Mouse (Mus musculus) kidney, postnatal 0 days (tissue): ENCODE results near the gene Pdpr. TPM values are rescaled to one million over a fixed set of nuclear protein-coding genes. Genes with fewer than 3 reads are reported as not detected.

Experiments used
- ATAC-seq: fragments of 200-750 bp; cut with Nextera tagmentation; replicated peaks from 2 replicates; pipeline ENCODE4 v1.8.0; 2017; ENCODE audit warnings: low read depth, moderate number of reproducible peaks, moderate TSS enrichment, moderate library complexity; ENCODE audit not compliant: low FRiP score
- DNase-seq: peaks from one replicate; pipeline ENCODE4 v3.0.0-alpha.2; 2016; ENCODE audit warnings: low spot score
- H3K27ac ChIP-seq: fragments of 300-500 bp; sonication (generic); 2 replicates; pipeline ENCODE4 v1.5.1; 2014; ENCODE audit warnings: mild to moderate bottlenecking
- H3K27me3 ChIP-seq: fragments of 300-500 bp; sonication (generic); 2 replicates; pipeline ENCODE4 v1.6.1; 2014; ENCODE audit warnings: low read length, mixed read lengths; ENCODE audit not compliant: insufficient read depth
- H3K36me3 ChIP-seq: fragments of 300-500 bp; sonication (generic); 2 replicates; pipeline ENCODE4 v1.6.1; 2014; ENCODE audit warnings: low read length, mixed read lengths; ENCODE audit not compliant: insufficient read depth
- H3K4me1 ChIP-seq: fragments of 300-500 bp; sonication (generic); replicated peaks from 2 replicates; pipeline ENCODE4 v1.6.1; 2014; ENCODE audit warnings: antibody characterized with exemption, low read length, mixed read lengths; ENCODE audit not compliant: insufficient read depth
- H3K4me2 ChIP-seq: fragments of 300-500 bp; sonication (generic); 2 replicates; pipeline ENCODE4 v1.6.1; 2014; ENCODE audit warnings: mild to moderate bottlenecking, low read length, moderate library complexity, mixed read lengths
- H3K4me3 ChIP-seq: fragments of 300-500 bp; sonication (generic); replicated peaks from 2 replicates; pipeline ENCODE4 v1.5.1; 2014; ENCODE audit warnings: low read depth, low read length
- H3K9ac ChIP-seq: fragments of 300-500 bp; sonication (generic); 2 replicates; pipeline ENCODE4 v1.6.1; 2014; ENCODE audit warnings: low read depth, low read length
- H3K9me3 ChIP-seq: fragments of 300-500 bp; sonication (generic); replicated peaks from 2 replicates; pipeline ENCODE4 v1.6.1; 2016; ENCODE audit warnings: low read length, inconsistent platforms, mixed read lengths
- CTCF ChIP-seq: IDR thresholded peaks from 2 replicates; pipeline ENCODE4 v1.5.1; 2016; ENCODE audit warnings: antibody characterized with exemption, low read depth, mild to moderate bottlenecking, moderate library complexity
- WGBS: fragments of 180-500 bp; shearing (Covaris S2); extraction: QIAGEN DNeasy Blood & Tissue Kit; methylation state at CpG from one replicate; pipeline ENCODE4 v1.1.7; 2014; 5-methylcytosine and 5-hydroxymethylcytosine counted together
- polyA plus RNA-seq: library from polyadenylated mRNA; unstranded; fragments of >200 nt; fragmentation: Nextera tagmentation; extraction: Ambion mirVana; gene quantifications from 2 replicates; pipeline ENCODE4 v1.2.1, GENCODE M21; 2015

Gene Pdpr
- polyA plus RNA-seq: 8.5 and 9.7 TPM in 2 replicates

DNA sequence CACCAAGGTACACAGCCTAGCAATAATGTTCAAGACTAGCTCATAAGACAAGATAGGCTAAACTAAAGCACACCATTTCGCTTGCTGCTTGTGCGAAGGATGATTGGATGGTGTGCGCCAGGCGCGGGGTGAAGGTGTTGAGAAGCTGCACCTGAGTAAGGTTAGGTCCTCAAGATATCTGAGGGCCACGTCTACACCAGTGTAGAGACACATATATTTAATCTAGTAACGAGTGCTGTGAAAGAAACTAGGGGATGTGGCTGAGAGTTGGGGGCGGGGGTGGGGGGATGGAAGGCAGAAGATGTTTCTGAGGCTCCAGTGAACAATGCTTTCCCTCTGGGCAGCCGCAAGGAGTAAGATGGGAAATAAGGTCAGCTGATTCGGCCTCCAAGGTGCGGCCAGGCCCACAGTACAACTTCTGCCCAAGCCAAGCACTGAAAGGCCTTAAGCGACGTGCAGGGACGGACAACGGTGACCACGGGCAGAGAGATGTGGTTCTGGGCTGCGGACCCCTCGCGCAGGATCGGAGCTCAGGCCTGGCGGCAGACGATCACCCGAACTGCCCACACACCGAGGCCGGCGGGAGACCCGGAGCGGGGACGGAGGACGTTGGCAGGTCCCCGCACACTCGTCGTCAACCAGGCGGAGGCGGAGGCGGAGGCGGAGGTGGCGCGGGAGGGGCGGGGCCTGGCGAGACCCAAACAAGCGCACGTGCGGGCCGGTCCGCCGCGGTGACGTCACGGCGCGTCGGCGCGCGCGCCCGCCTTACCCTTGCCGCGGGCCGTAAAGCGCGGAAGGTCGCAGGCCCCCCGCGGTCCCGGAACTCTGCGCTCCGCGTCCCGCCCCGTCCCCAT lies at the start of gene Pdpr:
Pdpr (plus strand) TSS at position 766 of the 854 bp plus-strand sequence.
- Histone ChIP-seq H3K9me3 (no peaks in the 10 kb centered on the region), H3K27ac (peak within 1 kb of the TSS; percentile 77), H3K27me3 (no peaks in the 10 kb centered on the region), H3K4me1 (no peaks in the 10 kb centered on the region), H3K9ac (peak within 1 kb of the TSS; percentile 71), H3K36me3 (no peaks in the 10 kb centered on the region), H3K4me3 (peak within 1 kb of the TSS; percentile 59), H3K4me2 (peak within 1 kb of the TSS; percentile 77)
- ATAC-seq: peak; percentile 92
- DNase-seq: peak; percentile 83
- TF ChIP-seq CTCF: no peak
- 9% methylated on average over 38 of the region's 72 CpGs for WGBS

DNA sequence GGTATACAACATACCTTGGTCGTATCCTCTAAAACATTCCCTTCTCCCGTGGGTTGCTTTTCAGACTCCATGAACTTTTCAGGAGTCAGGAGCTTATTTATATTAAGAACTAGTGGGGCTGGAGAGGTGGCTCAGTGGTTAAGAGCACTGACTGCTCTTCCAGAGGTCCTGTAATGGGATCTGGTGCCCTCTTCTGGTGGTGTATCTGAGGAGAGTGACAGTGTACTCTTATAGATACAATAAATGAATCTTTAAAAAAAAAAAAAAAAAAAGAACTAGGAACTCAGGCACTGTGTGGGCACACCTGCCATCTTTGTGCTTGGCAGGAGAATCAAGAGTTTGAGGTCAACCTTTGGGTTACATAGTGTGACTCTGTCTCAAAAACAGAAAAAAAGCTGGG lies 45.7 kb upstream of the Pdpr start:
- peaks cover 89% of the 10 kb centered on the region for H3K36me3 ChIP-seq
- no peak for TF ChIP-seq CTCF
- no peak for DNase-seq
- WGBS: 90% methylated on average over 2 of the region's 2 CpGs
- H3K27me3 ChIP-seq: no peaks in the 10 kb centered on the region
- H3K4me1 ChIP-seq: no peaks in the 10 kb centered on the region
- H3K4me3 ChIP-seq: no peak overlapping the region
- no peak overlapping the region for H3K27ac ChIP-seq
- no peak overlapping the region for H3K9ac ChIP-seq
- H3K4me2 ChIP-seq: no peak overlapping the region
- no peak for ATAC-seq
- H3K9me3 ChIP-seq: no peaks in the 10 kb centered on the region

DNA sequence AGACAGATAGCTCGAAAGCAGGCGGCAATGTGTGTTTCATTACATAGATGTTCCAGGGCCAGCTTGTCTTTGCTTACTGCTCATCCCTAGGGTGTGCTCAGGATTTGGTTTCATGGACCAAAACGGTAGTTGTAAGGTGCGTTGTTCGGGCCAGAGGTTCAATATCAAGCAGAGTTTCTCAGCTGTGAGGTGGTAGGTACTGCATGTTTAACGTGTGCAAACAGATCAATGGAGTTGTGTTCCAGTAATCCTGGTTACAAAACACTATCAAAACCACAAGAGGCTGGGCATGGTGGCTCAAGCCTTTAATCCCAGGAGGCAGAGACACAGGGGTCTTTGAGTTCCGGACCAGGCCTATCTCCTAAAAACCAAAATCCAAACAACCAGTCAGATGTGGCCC lies 45.3 kb upstream of the Pdpr start:
- Histone ChIP-seq H3K9ac (no peak overlapping the region), H3K9me3 (no peaks in the 10 kb centered on the region), H3K27me3 (no peaks in the 10 kb centered on the region), H3K4me1 (no peaks in the 10 kb centered on the region), H3K36me3 (peaks cover 90% of the 10 kb centered on the region), H3K4me3 (no peak overlapping the region), H3K4me2 (no peak overlapping the region), H3K27ac (no peak overlapping the region)
- 96% methylated on average over 7 of the region's 7 CpGs for WGBS
- DNase-seq (no peak), ATAC-seq (no peak)
- no peak for TF ChIP-seq CTCF

DNA sequence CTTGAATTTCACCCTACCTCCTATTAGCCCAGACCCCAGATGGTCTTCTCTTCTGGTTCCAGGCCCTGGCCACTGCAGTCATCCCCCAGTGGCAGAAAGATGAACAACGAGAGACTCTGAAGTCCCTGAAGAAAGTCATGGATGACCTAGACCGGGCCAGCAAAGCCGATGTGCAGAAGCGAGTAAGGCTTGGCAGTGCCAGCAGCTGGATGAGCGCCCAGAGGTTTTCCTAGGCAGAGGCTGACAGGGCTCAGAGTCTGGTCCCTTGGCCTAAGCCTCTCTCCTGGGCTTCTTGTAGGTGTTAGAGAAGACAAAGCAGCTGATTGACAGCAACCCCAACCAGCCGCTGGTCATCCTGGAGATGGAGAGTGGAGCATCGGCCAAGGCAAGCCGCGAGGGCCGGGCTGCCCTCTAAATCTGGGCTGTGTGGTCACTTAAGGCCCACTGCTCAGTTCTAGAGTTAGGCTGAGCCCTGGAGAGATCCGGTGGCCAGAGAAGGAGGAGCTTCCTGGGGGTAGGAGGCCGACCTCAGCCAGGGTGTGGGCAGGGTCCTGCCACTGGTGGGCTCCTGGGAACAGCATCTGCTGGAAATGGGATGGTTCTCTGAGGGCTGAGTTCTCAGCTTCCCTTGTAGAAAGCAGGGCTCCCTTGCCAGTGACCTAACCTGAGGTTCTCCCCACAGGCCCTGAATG lies 40.5 kb upstream of the Pdpr start:
- ATAC-seq (no peak), DNase-seq (no peak)
- Histone ChIP-seq H3K4me2 (no peak overlapping the region), H3K27me3 (no peaks in the 10 kb centered on the region), H3K9ac (no peak overlapping the region), H3K27ac (no peak overlapping the region), H3K36me3 (peaks cover 61% of the 10 kb centered on the region), H3K9me3 (no peaks in the 10 kb centered on the region), H3K4me1 (peaks cover 3% of the 10 kb centered on the region; the same call in 1 of the 2 replicates), H3K4me3 (no peak overlapping the region)
- 95% methylated on average over 12 of the region's 12 CpGs for WGBS
- TF ChIP-seq CTCF: no peak; the same call in 1 of the 2 replicates

DNA sequence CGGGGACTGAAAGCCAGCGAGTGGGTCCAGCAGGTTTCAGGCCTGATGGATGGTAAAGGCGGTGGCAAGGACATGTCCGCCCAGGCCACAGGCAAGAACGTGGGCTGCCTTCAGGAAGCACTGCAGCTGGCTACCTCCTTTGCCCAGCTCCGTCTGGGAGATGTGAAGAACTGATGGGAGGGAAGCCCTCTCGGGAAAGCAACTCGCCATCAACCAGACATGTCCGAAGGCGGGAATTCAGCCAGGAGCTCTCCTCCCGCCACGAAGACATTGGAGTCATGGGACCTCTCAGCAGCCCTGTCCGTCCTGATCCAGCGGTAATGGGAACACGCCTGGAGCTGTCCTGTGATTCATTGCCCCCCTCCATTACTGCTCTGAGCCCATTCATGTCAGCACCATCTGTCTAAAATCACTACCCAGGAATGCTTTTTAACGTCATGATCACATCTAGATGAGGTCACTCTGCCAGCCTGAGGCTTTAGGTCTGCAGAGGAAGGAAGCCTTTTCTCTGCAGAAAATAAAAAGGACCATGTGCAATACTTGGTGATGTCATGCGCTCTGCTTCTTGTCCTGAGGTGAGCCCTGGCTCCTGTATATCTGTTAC lies 39.3 kb upstream of the Pdpr start:
- peaks cover 3% of the 10 kb centered on the region; the same call in 1 of the 2 replicates for H3K4me1 ChIP-seq
- no peaks in the 10 kb centered on the region for H3K27me3 ChIP-seq
- no peak for DNase-seq
- no peaks in the 10 kb centered on the region for H3K9me3 ChIP-seq
- H3K27ac ChIP-seq: no peak overlapping the region
- no peak overlapping the region for H3K9ac ChIP-seq
- no peak for TF ChIP-seq CTCF
- H3K4me2 ChIP-seq: no peak overlapping the region
- H3K4me3 ChIP-seq: no peak overlapping the region
- 90% methylated on average over 17 of the region's 17 CpGs for WGBS
- H3K36me3 ChIP-seq: peaks cover 50% of the 10 kb centered on the region
- ATAC-seq: no peak

DNA sequence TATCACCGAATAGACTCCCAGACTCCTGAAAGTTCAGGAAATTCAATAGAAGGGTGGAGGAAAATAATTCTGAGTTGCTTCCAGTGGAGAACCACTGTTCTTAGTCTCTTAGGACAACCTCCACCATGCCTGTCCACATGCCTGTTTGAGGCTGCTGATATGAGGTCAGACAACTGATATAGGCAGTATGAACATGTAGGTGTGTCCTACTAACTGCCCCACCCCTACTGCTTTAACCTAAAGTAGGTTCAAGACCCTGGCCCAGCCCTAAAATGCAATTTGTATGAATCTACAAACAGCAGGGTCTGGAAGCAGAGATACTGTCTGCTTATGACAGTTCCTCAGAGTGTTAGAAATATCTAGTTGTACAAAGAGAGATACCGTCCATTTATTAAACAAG lies 38.8 kb upstream of the Pdpr start:
- peaks cover 3% of the 10 kb centered on the region; the same call in 1 of the 2 replicates for H3K4me1 ChIP-seq
- no peak overlapping the region for H3K4me3 ChIP-seq
- H3K27ac ChIP-seq: no peak overlapping the region
- WGBS: 61% methylated on average over 2 of the region's 2 CpGs
- no peaks in the 10 kb centered on the region for H3K9me3 ChIP-seq
- no peak for DNase-seq
- 0 out of 2 replicates have a peak, but pooled peaks have one; percentile 19 for ATAC-seq
- H3K27me3 ChIP-seq: no peaks in the 10 kb centered on the region
- no peak overlapping the region for H3K4me2 ChIP-seq
- H3K36me3 ChIP-seq: peaks cover 45% of the 10 kb centered on the region
- no peak overlapping the region for H3K9ac ChIP-seq
- no peak for TF ChIP-seq CTCF
